Mouse (Mus musculus): ENCODE data around the gene Men1.

- no peak for TF ChIP-seq CTCF (IDR thresholded peaks at IDR 0.05; ENCODE audit: extremely low read depth, insufficient read depth, insufficient read length, insufficient replicate concordance)
- no peak for TF ChIP-seq POLR2A (IDR thresholded peaks at IDR 0.05; ENCODE audit: low read depth, low read length)
These were observed 21.0 kb upstream of the Men1 start for GRCm38 (mm10) chr19:6313796-6314195.
